Mouse (Mus musculus): ENCODE measurements around the gene Dbp. TPM values are rescaled to one million over a fixed set of nuclear protein-coding genes. Genes with fewer than 3 reads are reported as not detected.

Dbp gene
- polyA plus RNA-seq, 2 experiments from 2014 or later: 5.2 to 8.5 TPM

- no peak for ATAC-seq
Observed at GRCm38 (mm10) chr7:45713396-45713795, 8.5 kb downstream of the Dbp start.

DNA sequence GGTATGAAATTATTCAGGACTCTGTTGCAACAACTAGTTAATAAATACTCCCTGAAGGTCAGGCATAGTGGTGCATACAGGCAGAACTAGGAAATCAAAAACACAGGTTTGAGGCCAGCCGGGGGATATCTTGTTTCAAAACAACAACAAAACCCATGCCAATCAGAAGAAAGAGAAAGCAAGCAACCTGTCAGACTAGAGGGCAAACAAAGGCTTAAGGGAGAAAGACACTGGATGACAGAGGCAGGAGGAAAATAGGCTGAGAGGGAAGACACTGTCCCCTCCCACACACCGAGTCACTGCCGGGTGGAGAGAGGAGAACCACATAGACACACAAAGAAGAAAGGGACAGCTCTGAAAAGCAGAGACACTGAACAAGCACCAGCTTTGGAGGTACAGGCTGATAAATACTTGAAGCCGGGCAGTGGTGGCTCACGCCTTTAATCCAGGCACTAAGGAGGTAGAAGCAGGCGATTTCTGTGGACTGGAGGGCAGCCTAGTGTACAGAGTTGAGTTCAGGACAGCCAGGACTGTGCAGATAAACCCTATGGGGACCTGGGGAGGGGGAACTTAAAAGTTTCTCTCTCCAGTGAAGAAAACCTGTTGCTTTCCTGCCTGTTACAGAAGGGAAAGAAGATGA is 9.1 kb downstream of the Dbp start:
- ATAC-seq: no peak

- peak; percentile 3 for ATAC-seq
Observed at GRCm38 (mm10) chr7:45714630-45715089, 9.8 kb downstream of the Dbp start.

- ATAC-seq: peak; percentile 89
Observed at GRCm38 (mm10) chr7:45715090-45715708, 10.3 kb downstream of the Dbp start, which contains the start of gene Rpl18. Gene Rpl18 (plus strand): TSS chr7:45715457.

DNA sequence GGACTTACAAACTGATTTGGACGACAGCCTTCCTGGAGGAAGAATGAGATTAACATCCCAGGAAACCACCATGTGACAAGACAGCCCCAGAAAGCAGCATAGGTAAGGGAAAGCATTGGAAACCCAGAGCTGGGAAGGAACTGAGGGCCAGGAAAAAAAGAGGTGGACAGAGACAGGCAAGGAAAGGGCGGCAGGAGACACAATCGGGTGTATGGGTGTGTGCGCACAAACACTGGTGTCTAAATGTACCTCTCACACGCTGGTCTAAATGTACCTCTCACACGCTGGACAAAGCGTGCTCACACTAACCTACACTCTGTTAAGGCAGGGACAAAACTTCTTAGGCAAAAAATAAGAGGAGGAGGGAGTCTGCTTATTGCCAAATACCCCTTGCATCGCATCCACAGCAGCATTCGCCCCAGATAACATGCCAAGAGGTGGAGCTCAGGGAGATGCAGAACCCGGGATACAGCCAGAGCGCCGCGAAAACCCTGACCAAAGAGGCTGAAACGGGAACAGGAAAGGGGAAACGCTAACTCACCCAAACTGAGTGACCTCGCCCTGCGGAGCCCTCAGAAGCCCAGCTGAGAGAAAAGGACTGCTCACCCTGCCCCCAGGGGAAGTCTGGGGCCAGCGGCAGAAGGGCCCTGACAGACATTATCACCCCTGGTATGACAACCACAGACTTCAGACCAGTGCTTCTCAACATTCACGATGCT is 11.0 kb downstream of the Dbp start:
- ATAC-seq: no peak

DNA sequence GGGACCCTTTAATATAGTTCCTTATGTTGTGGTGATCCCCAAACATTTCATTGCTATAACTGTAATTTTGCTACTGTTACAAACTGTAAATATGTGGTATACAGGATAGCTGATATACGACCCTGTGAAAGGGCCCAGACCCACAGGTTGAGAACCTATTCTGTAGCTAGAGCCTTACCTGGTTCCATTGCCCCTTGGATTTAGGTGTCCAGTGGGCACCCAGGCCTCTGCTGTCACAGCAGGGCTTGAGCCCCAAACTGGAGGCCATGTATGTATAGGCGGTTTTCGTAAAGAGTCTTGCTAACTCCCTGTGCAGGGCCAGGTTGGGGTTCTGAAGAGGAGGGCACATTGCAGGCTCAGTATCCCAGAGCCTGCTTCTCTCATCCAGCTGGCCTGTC is 11.6 kb downstream of the Dbp start:
- no peak for ATAC-seq

- no peak for ATAC-seq
Observed at GRCm38 (mm10) chr7:45716952-45717917, 12.3 kb downstream of the Dbp start.

DNA sequence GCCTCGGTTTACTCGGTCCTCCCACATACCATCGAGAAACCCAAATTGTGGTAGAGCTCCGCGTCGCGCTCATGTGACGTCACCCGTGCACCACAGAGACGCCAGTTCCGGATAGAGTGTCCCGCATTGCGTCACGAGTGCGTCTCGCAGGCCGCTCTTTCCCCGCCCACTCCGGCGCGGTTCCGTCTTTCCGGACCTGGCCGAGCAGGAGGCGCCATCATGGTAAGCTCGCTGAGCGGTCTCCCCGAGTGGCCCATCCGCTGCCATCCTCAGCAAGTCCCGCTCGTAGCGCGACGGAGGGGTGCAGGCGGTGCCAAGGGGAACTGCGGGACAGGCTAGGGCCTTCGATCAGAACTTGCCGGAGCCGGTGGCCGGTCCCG is 13.0 kb downstream of the Dbp start, which contains the start of gene Sphk2:
Gene Sphk2, minus strand, starts transcription at position 85 of the 380 bp plus-strand sequence.
- peak; percentile 68 for ATAC-seq

DNA sequence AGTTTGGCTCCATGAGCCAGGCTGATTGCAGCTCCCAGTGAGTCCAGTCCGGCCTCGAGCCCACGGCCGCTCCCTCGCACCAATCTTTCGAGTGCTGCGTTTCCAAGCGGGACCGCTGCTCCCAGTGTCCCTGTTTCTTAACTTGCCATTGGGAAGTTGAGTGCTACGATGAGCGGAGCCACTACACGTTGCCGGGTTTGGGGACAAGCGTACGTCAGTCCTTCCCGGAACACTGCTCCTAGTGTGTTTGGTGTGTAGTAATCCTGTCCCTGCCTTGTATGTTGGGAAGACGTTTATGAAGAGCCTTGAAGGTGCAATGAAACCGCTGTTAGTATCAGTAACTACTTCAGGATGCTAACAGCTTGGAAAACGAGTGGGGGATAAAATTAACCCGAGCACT is 13.4 kb downstream of the Dbp start:
- no peak for ATAC-seq

DNA sequence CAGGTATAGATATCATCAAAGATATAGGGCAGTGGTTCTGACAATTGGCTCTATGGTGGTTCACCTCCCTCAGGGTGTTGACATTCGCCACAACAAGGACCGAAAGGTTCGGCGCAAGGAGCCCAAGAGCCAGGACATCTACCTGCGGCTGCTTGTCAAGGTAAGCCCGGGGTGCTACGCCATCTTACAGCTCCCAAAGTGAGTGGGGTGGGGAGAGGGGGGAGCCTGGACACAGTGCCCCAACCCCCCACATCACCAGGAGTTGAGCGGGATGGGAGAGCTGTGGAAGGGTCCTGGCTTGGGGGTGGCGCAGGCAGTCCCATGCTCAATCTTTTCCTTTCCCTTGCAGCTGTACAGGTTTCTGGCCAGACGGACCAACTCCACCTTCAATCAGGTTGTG is 14.3 kb downstream of the Dbp start:
- no peak for ATAC-seq

- ATAC-seq: no peak
Observed at GRCm38 (mm10) chr7:45719738-45720412, 15.0 kb downstream of the Dbp start.

GRCm38 (mm10) chr7:45720413-45721233 is 15.7 kb downstream of the Dbp start, which contains the start of gene Fam83e:
Gene Fam83e (plus strand): TSS chr7:45721212.
- no peak for ATAC-seq

DNA sequence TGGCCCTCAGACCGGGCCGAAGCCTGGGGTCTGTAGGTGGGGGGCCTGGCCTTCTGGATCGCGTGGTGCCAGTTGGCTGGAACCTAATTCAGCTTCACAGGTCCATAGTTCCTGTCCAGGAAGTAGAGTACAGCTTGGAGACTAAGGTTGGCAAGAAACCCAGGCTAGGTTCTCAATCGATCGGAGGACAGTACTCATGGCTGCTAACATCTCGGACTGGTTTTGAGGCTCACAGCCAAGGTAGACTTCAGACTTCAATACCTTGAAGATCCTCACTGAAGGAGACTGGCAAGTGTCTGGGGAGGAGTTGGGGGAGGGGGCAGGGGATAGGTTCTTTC is 16.3 kb downstream of the Dbp start:
- ATAC-seq: no peak

DNA sequence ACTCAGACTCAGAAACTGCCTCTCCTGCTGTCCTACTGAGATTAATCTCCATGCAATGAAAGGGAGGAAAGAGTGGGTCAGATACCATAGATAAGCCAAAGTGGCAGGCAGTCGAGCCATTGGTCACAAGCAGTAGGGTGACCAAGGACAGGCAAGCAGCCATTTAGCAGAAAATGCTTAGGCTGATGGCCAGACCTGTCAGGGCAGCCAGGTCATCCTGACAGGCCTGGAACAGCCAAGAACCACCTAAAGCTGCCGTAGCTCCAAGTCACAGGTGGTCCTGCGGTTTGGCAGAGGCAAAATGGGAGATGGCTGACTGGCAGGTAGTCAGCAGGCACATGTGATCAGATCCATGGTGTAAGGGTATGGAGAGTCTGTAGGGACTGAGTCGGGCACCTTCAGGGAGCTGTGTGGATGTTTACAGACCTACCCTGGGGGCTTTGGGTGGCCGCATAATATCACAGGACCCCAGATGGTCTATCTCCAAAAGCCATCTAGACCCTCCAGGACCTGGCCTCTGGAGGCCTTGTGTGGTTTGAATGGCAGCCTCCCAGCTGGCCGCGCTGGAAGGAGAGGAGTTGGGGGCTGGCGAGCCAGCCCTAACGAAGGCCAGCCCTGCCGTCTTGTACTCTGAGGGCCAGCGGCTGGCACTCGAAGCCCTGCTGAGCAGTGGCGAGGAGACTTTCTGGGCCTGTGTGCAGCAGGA is 16.9 kb downstream of the Dbp start:
- ATAC-seq: no peak

DNA sequence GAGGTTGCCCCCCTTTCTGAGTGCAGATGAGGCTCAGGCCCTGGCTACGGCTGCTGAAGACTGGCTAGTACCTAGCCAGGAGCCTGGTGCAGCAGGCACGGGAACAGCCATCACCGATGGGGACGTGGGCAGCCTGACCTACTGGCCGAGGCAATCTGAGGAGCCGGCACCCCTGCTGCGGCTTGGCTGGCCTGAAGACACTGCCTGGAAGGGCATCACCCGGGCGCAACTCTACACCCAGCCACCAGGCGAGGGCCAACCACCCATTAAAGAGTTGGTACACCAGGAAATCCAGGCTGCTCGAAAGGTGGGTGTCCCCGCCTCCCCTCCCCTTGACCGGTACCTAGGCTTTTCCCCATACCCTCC is 17.4 kb downstream of the Dbp start:
- no peak for ATAC-seq

GRCm38 (mm10) chr7:45723301-45723700 is 18.4 kb downstream of the Dbp start:
- no peak for ATAC-seq

GRCm38 (mm10) chr7:45723781-45724180 is 18.9 kb downstream of the Dbp start:
- ATAC-seq: no peak

DNA sequence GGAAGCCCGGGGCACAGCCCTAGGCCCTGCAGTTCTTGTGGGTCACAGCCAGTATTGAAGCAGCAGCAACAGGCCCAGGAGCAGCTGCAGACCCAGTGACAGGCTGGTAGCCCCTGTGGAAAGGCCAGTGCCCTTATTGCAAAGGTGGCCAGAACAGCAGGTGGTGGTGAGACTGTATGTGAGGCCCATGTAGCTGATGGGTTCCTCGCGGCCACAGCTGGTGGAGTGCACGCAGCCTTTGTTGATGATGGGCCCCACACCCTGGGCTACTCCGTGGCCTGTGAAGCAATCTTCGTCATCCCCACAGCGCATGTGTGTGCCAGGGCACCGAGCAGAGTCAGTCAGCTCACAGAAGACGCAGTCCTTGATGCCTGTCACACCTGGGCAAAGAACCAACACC is 20.3 kb downstream of the Dbp start:
- no peak for ATAC-seq

GRCm38 (mm10) chr7:45725713-45726112 is 20.8 kb downstream of the Dbp start, which contains the start of gene Spaca4:
Gene Spaca4 (minus strand): TSS chr7:45725813.
- no peak for ATAC-seq

DNA sequence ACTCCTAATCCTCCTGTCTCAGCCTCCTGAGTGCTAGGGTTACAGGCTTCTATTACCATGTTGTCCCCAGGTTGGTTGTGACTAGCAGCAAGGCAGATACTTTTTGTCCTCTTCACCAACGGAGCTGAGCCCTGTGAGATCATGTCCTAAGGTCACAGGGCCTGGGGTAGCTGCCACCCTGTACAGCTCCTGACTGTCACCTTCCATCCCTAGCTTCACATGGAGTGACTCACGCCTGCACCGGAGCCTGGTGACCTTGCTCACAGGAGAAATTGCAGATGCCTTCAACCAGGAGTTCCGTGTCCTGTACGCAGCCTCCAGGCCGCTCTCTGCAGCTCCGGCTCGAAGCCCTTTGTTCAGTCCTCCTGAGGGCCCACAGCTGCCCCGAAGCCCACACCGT is 21.5 kb downstream of the Dbp start:
- no peak for ATAC-seq

All from activated CD4-positive, CD25-positive, alpha-beta regulatory T cell, adult 4 months (primary cell).